Mouse (Mus musculus): Measurements from ENCODE around the gene Metrnl.

Metrnl gene

DNA sequence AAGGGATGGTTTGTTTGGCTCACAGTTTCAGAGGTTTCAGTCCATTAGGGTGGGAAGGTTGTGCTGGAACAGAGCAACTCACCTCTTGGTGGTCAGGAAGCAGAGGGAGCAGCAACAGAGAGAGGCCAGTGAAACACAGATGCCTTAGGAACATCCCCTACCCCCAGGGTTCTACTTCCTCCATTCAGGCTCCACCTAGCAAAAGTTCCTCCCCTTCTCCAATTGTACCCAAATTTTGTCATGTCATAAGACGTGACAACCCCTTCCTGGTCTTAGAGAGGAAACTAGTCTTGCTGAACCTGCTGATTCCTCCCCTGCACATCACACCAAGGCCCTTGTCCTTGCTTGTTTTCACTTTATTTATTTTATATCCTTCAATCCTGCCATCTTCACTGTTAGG is 32.8 kb downstream of the Metrnl start:
- DNase-seq (ENCODE audit: low read depth in 1 of 2, low spot score in 2 of 2), result peak in 1 of 2 experiments; percentile 44

DNA sequence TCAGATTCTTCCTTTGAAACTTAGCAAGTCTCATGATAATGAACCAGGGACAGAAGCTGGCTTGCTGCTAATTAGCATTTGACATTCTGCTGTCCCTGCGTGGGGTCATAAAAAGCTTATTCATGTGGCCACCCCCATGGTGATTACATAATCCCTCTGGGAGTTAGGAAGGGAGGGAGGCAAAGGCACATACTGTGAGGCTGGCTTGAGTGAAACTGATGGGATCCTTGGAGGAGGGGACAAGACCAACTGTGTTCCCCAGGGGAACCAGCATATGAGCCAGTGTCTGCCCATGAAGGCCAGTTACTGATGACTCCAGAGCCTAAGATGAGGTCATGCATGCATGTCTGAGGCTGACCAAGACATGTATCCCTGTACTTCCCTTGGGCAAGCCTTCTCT is 33.5 kb downstream of the Metrnl start:
- DNase-seq (ENCODE audit: low read depth in 1 of 2, low spot score in 2 of 2), result peak in 1 of 2 experiments; percentile 54

DNA sequence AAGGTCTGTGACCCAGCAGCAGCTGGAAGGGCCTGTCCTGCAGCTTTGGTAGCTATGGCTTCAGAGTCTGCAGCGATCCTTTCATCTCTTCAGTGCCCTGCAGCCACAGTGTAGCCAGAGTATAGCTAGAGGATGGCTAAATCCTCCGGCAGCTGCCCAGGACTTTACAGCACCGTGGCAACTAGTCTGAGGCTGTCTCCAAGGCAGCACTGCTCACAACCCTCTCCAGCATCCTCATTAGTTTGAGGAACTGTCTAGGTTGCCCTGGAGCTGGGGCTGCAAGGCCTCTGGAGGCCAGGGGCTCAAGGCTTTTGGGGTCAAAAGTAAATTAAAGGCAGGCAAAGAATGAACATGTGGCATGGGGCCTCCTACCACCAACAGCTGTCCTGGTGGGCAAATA is 37.3 kb downstream of the Metrnl start:
- no peak for DNase-seq (ENCODE audit: low read depth in 1 of 2, low spot score in 2 of 2)

DNA sequence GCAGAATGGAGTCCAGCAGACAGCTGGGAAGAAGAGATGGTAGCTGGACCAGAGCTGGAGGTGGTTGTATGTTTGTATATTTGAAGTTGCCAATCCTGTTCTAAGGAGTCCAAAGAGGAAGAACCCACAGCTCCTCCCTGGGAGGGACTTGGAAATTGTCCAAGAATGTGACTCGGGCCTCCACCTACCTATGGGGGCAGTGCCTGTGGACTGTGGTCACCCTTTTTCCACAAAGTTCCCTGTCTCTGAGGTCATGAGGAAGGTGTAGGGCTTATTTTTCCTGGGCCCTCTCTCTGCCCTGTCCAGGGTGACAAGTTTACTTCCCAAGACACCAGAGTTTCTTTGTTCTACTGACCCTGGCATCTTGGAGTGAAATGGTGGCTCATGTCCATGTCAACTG is 39.6 kb downstream of the Metrnl start:
- DNase-seq (ENCODE audit: low read depth in 1 of 2, low spot score in 2 of 2), result peak in 1 of 2 experiments; percentile 80

DNA sequence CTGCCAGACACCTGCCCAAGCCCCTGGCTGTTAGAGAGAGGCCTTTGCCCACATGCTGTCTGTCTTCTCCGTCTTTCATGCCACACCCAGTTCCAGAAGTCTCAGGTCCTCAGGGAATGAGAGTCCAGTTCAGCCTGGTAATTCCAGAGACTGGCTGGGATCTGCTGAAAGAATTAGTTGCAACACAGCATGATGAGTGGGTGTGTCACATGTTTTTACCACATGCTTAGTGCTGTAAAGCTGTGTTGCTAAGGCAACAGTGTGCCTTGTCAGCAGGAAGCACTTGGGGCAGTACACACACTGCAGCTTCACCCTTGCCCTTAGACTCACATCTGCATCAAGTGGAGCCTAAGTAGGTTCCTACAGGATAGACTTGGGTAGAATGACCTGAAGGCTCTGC is 40.1 kb downstream of the Metrnl start:
- DNase-seq (ENCODE audit: low read depth in 1 of 2, low spot score in 2 of 2), result peak; percentile 60 to 68

DNA sequence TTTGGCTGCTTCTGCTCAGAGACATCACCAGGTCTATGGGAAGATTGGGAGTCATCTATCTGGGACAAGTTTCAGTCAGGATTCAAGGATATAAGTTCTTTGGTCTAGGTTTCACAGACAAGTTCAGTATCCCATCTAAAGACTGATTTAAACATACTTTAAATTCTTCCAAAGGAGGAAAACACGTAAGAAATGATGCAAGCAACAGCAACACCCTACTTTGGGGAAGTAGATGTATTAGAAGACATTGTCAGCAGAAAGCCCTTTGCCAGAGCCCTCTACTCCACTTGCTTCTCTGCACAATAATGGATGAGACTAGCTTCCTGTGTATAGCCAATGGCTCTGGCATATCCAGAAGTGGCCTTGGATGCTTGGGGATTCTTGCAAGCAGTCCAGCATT is 41.8 kb downstream of the Metrnl start:
- DNase-seq (ENCODE audit: low read depth in 1 of 2, low spot score in 2 of 2), result no peak

DNA sequence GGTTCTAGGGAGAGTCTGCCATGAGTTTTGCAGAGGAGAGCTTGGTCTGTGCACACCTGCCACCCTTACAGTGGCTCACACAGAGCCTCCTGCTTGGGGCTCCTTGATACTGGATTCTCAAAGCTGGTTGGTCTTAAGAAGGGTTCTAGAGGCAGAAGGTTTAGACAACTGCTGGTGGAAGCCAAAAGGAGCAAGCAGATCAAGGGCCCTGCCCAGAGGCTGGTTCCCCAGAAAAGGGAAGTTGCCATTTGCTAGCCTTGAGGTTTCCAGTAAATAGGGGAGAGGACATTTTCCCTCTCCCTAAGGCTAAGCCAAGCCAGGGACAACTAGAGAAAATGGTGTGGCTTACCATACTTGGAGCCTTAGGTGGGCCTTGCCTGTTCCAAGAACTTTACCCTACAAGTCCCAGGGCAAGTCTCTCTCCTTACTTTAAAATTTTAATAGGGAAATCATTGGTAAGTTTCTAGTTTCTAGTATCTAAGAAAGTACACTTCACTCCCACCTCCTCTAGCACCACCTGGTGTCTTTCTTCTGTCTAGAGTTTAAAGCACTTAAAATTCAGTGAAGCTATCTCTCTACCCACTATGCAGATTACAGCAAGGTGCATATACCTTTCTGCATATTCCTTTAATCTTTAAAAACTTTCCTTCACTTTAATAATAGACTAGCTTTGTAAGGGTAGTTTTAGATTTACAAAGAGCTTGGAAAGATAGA is 42.7 kb downstream of the Metrnl start:
- peak in 1 of 2 experiments; percentile 63 for DNase-seq (ENCODE audit: low read depth in 1 of 2, low spot score in 2 of 2)

DNA sequence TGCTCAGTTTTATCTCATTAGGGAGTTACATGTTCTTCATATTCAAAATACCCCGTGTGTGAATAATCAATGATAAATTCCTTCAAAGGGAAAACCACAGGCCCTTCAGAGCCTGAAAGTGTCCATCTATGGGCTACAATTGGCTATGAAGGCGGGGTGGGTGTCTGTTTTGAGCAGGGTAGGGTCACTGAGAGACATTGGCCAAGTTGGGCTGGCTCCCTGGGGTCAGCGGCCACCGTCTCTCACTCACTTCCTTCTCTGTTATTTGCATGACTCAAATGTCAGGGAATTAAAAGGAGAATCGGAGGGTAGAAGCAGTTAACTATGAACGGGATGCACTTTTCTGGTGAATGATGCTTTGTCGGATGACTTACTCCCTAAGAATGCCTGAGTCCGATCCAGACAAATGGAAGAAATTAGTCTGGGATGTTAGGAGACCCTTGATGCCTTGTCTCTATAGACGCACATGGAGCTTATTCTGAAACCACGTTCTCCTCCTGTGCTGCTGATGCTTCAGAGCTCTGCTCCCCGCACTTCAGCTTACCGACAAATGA is 45.7 kb downstream of the Metrnl start:
- no peak for DNase-seq (ENCODE audit: low read depth in 1 of 2, low spot score in 2 of 2)

DNA sequence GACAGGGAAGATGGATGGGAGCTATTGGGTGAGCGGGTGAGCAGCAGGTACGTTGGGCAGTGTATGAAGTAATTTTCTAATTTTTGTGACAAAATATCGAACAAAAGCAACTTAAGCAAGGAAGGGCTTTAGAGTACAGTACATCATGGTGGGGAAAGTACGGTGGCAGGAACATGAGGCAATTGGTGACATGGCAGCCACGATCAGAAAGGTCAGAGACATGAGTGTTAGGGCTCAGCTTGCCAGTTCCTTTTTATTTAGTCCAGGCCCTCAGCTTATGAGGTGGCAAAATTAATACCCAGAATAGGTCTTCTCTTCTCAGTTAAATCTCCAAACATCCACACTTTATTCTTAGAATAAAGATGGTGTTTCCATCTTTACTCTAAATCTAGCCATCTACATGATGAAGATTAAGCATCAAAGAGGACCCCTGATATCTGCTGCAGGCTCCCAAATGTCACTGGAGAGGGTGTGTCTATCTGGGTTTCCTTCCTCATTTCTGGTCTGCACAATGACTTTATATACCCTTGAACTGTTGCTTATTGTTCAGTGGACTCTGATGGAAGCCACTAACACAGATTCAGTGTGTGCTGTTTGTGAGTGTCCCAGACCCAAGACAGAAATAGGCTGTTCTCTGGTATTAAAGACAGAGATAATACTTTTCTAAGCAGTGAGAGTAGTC is 46.8 kb downstream of the Metrnl start:
- DNase-seq (ENCODE audit: low read depth in 1 of 2, low spot score in 2 of 2), result peak; percentile 21 to 60

All from monocyte, adult 2 months (primary cell).